Mouse (Mus musculus) liver, adult (tissue): ENCODE measurements around the gene Grb7.

ENCODE experiments used
- GATA4 ChIP-seq: IDR thresholded peaks from 2 replicates; pipeline ENCODE4 v1.6.1; 2014; ENCODE audit warnings: mild to moderate bottlenecking, low read length; ENCODE audit not compliant: insufficient replicate concordance

The Grb7 gene

GRCm38 (mm10) chr11:98457367-98458120 lies 11.3 kb downstream of the Grb7 start:
- TF ChIP-seq GATA4: no peak

- TF ChIP-seq GATA4: no peak
Measured at GRCm38 (mm10) chr11:98458121-98458990, 12.2 kb downstream of the Grb7 start.

- TF ChIP-seq GATA4: no peak
Measured at GRCm38 (mm10) chr11:98459071-98459741, 13.0 kb downstream of the Grb7 start.

- no peak for TF ChIP-seq GATA4
Measured at GRCm38 (mm10) chr11:98459860-98460259, 13.7 kb downstream of the Grb7 start.

- TF ChIP-seq GATA4: no peak
Measured at GRCm38 (mm10) chr11:98461109-98461720, 15.0 kb downstream of the Grb7 start.

- TF ChIP-seq GATA4: no peak
Measured at GRCm38 (mm10) chr11:98462255-98462654, 16.1 kb downstream of the Grb7 start.

- no peak for TF ChIP-seq GATA4
Measured at GRCm38 (mm10) chr11:98463911-98464310, 17.7 kb downstream of the Grb7 start.

GRCm38 (mm10) chr11:98464516-98464915 lies 18.3 kb downstream of the Grb7 start:
- TF ChIP-seq GATA4: no peak

- no peak for TF ChIP-seq GATA4
Measured at GRCm38 (mm10) chr11:98469761-98470714, 23.8 kb downstream of the Grb7 start.

- TF ChIP-seq GATA4: no peak
Measured at GRCm38 (mm10) chr11:98470795-98471194, 24.6 kb downstream of the Grb7 start.

- no peak for TF ChIP-seq GATA4
Measured at GRCm38 (mm10) chr11:98472696-98473095, 26.5 kb downstream of the Grb7 start.

- TF ChIP-seq GATA4: no peak
Measured at GRCm38 (mm10) chr11:98473916-98474479, 27.8 kb downstream of the Grb7 start.

- TF ChIP-seq GATA4: no peak
Measured at GRCm38 (mm10) chr11:98474967-98475366, 28.8 kb downstream of the Grb7 start.
